Mouse (Mus musculus) left cerebral cortex, postnatal 4 days (tissue): ENCODE measurements at regions not wholly inside any gene's neighbourhood (a gene's known extent, or its start where the extent isn't known, plus 50 kb on each side); places are given as distances from the start of the nearest gene placed in this dataset.

ENCODE experiments used
- DNase-seq: peaks from one replicate; pipeline ENCODE4 v3.0.0-alpha.2; 2022
- intact Hi-C: fragments of 180-260 bp; cut with DNase I; formaldehyde crosslinking; loops from one replicate; pipeline ENCODE4 v1.15.1; 2025

- DNase-seq: no peak
- intact Hi-C loops: loop anchor here (10.0 kb wide), 1 partner anchor 107 kb away; no protein-coding TSS in a partner anchor
These were observed 339.4 kb upstream of the Cldn34d start for GRCm38 (mm10) chrX:76942136-76942535.

- intact Hi-C loops: no loop called here
- DNase-seq: no peak
These were observed 335.6 kb upstream of the Cldn34d start for GRCm38 (mm10) chrX:76938315-76938714.
